Mouse (Mus musculus) liver, embryonic 14.5 days (tissue): ENCODE measurements around the gene Kdm2b.

Experiments used
- CTCF ChIP-seq: IDR thresholded peaks from 2 replicates; pipeline ENCODE4 v1.5.1; 2016; ENCODE audit warnings: antibody characterized with exemption, low read depth, control low read depth
- EP300 ChIP-seq: IDR thresholded peaks from 2 replicates; pipeline ENCODE4 v1.6.1; 2016; ENCODE audit warnings: antibody characterized with exemption, low read depth

GRCm38 (mm10) chr5:123014753-123015701, 25.4 kb upstream of the Kdm2b start, which contains the start of gene Orai1:
- TF ChIP-seq CTCF (peak; percentile 38; the same call in 1 of the 2 replicates), EP300 (no peak)
